Mouse (Mus musculus) hindbrain, embryonic 14.5 days (tissue): ENCODE measurements around the gene Hk1. TPM values are rescaled to one million over a fixed set of nuclear protein-coding genes. Genes with fewer than 3 reads are reported as not detected.

ENCODE experiments used
- ATAC-seq: fragments of 200-750 bp; cut with Nextera tagmentation; 2 replicates; pipeline ENCODE4 v1.8.0; 2017; ENCODE audit warnings: moderate number of reproducible peaks, mild to moderate bottlenecking, moderate TSS enrichment, moderate library complexity; ENCODE audit not compliant: low FRiP score
- DNase-seq: peaks from one replicate; pipeline ENCODE4 v3.0.0-alpha.2; 2015; ENCODE audit warnings: low spot score
- H3K27ac ChIP-seq: fragments of 300-500 bp; sonication (generic); 2 replicates; pipeline ENCODE4 v1.5.1; 2014; ENCODE audit warnings: mild to moderate bottlenecking, moderate library complexity
- H3K27me3 ChIP-seq: fragments of 300-500 bp; sonication (generic); 2 replicates; pipeline ENCODE4 v1.6.1; 2014; ENCODE audit warnings: mild to moderate bottlenecking, low read length, mixed read lengths; ENCODE audit not compliant: control insufficient read depth, insufficient read depth
- H3K36me3 ChIP-seq: fragments of 300-500 bp; sonication (generic); replicated peaks from 2 replicates; pipeline ENCODE4 v1.6.1; 2014; ENCODE audit not compliant: control insufficient read depth, insufficient read depth
- H3K4me1 ChIP-seq: fragments of 300-500 bp; sonication (generic); replicated peaks from 2 replicates; pipeline ENCODE4 v1.6.1; 2014; ENCODE audit warnings: antibody characterized with exemption, low read length, mixed read lengths; ENCODE audit not compliant: control insufficient read depth, insufficient read depth
- H3K4me2 ChIP-seq: fragments of 300-500 bp; sonication (generic); replicated peaks from 2 replicates; pipeline ENCODE4 v1.6.1; 2014; ENCODE audit warnings: mild to moderate bottlenecking, moderate library complexity
- H3K4me3 ChIP-seq: fragments of 300-500 bp; sonication (generic); replicated peaks from 2 replicates; pipeline ENCODE4 v1.5.1; 2014; ENCODE audit warnings: mild to moderate bottlenecking, low read length
- H3K9ac ChIP-seq: fragments of 300-500 bp; sonication (generic); 2 replicates; pipeline ENCODE4 v1.6.1; 2014
- H3K9me3 ChIP-seq: fragments of 300-500 bp; sonication (generic); 2 replicates; pipeline ENCODE4 v1.6.1; 2016; ENCODE audit warnings: low read length; ENCODE audit not compliant: control insufficient read depth
- WGBS: fragments of 180-500 bp; shearing (Covaris S2); extraction: QIAGEN DNeasy Blood & Tissue Kit; methylation state at CpG from one replicate; pipeline ENCODE4 v1.1.7; 2014; 5-methylcytosine and 5-hydroxymethylcytosine counted together
- polyA plus RNA-seq: library from polyadenylated mRNA; unstranded; fragments of >200 nt; fragmentation: Nextera tagmentation; extraction: Ambion mirVana; gene quantifications from 2 replicates; pipeline ENCODE4 v1.2.1, GENCODE M21; 2014

Gene Hk1
- polyA plus RNA-seq, 1 experiment from 2014 or later = 89.9 TPM

GRCm38 (mm10) chr10:62296086-62296872 is 83.4 kb downstream of the Hk1 start:
- H3K9ac ChIP-seq = no peak overlapping the region
- ATAC-seq (peak; percentile 27; the same call in 1 of the 2 replicates), DNase-seq (peak; percentile 58)
- H3K9me3 ChIP-seq = no peaks in the 10 kb centered on the region
- 0 out of 2 replicates have a peak, but pooled peaks cover 3% of the 10 kb centered on the region for H3K4me1 ChIP-seq
- H3K4me3 ChIP-seq = no peak overlapping the region
- no peaks in the 10 kb centered on the region for H3K27me3 ChIP-seq
- WGBS = 51% methylated on average over 22 of the region's 26 CpGs
- H3K27ac ChIP-seq = no peak overlapping the region
- H3K36me3 ChIP-seq = peaks cover 49% of the 10 kb centered on the region
- H3K4me2 ChIP-seq = peak overlapping the region; percentile 26

- H3K9me3 ChIP-seq = no peaks in the 10 kb centered on the region
- H3K27me3 ChIP-seq = no peaks in the 10 kb centered on the region
- H3K27ac ChIP-seq = no peak overlapping the region
- ATAC-seq = no peak
- H3K4me3 ChIP-seq = no peak overlapping the region
- 0 out of 2 replicates have a peak, but pooled peaks cover 3% of the 10 kb centered on the region for H3K4me1 ChIP-seq
- no peak overlapping the region for H3K9ac ChIP-seq
- no peak overlapping the region for H3K4me2 ChIP-seq
- WGBS = 95% methylated on average over 4 of the region's 4 CpGs
- peaks cover 70% of the 10 kb centered on the region for H3K36me3 ChIP-seq
- no peak for DNase-seq
Observed at GRCm38 (mm10) chr10:62294112-62294511, 85.6 kb downstream of the Hk1 start.

GRCm38 (mm10) chr10:62287460-62288124 is 92.1 kb downstream of the Hk1 start:
- Histone ChIP-seq H3K9me3 (no peaks in the 10 kb centered on the region), H3K9ac (no peak overlapping the region), H3K36me3 (peaks cover 90% of the 10 kb centered on the region), H3K27ac (no peak overlapping the region), H3K4me3 (no peak overlapping the region), H3K27me3 (no peaks in the 10 kb centered on the region), H3K4me1 (no peaks in the 10 kb centered on the region), H3K4me2 (no peak overlapping the region)
- DNase-seq = no peak
- no peak for ATAC-seq
- WGBS = 81% methylated on average over 6 of the region's 6 CpGs

GRCm38 (mm10) chr10:62283206-62283792 is 96.4 kb downstream of the Hk1 start:
- Histone ChIP-seq H3K36me3 (peaks cover 88% of the 10 kb centered on the region), H3K4me2 (no peak overlapping the region), H3K4me1 (no peaks in the 10 kb centered on the region), H3K27ac (no peak overlapping the region), H3K27me3 (no peaks in the 10 kb centered on the region), H3K4me3 (no peak overlapping the region), H3K9me3 (no peaks in the 10 kb centered on the region), H3K9ac (no peak overlapping the region)
- ATAC-seq (no peak), DNase-seq (no peak)
- WGBS = 82% methylated on average over 4 of the region's 4 CpGs

- H3K27me3 ChIP-seq = no peaks in the 10 kb centered on the region
- H3K9ac ChIP-seq = no peak overlapping the region
- WGBS = 61% methylated on average over 9 of the region's 9 CpGs
- H3K27ac ChIP-seq = no peak overlapping the region
- H3K9me3 ChIP-seq = no peaks in the 10 kb centered on the region
- no peak overlapping the region for H3K4me2 ChIP-seq
- no peak overlapping the region for H3K4me3 ChIP-seq
- ATAC-seq (no peak), DNase-seq (no peak)
- peaks cover 87% of the 10 kb centered on the region for H3K36me3 ChIP-seq
- H3K4me1 ChIP-seq = no peaks in the 10 kb centered on the region
Observed at GRCm38 (mm10) chr10:62282782-62283181, 96.9 kb downstream of the Hk1 start.

GRCm38 (mm10) chr10:62279671-62280070 is 100.0 kb downstream of the Hk1 start:
- no peaks in the 10 kb centered on the region for H3K27me3 ChIP-seq
- DNase-seq (no peak), ATAC-seq (no peak)
- no peak overlapping the region for H3K9ac ChIP-seq
- H3K4me1 ChIP-seq = no peaks in the 10 kb centered on the region
- no peak overlapping the region for H3K4me3 ChIP-seq
- H3K27ac ChIP-seq = no peak overlapping the region
- H3K4me2 ChIP-seq = no peak overlapping the region
- no peaks in the 10 kb centered on the region for H3K9me3 ChIP-seq
- H3K36me3 ChIP-seq = peaks cover 73% of the 10 kb centered on the region
- WGBS = 91% methylated on average over 4 of the region's 4 CpGs

- Histone ChIP-seq H3K27me3 (no peaks in the 10 kb centered on the region), H3K4me2 (no peak overlapping the region), H3K4me3 (no peak overlapping the region), H3K36me3 (peaks cover 73% of the 10 kb centered on the region), H3K4me1 (no peaks in the 10 kb centered on the region), H3K27ac (no peak overlapping the region), H3K9me3 (no peaks in the 10 kb centered on the region), H3K9ac (no peak overlapping the region)
- no peak for DNase-seq
- ATAC-seq = no peak
- 63% methylated on average over 3 of the region's 3 CpGs for WGBS
Observed at GRCm38 (mm10) chr10:62279066-62279465, 100.6 kb downstream of the Hk1 start.

- Histone ChIP-seq H3K27ac (no peak overlapping the region), H3K4me1 (no peaks in the 10 kb centered on the region), H3K4me2 (no peak overlapping the region), H3K4me3 (no peak overlapping the region), H3K36me3 (peaks cover 71% of the 10 kb centered on the region), H3K9me3 (no peaks in the 10 kb centered on the region), H3K27me3 (no peaks in the 10 kb centered on the region), H3K9ac (no peak overlapping the region)
- ATAC-seq = no peak
- 92% methylated on average over 18 of the region's 19 CpGs for WGBS
- no peak for DNase-seq
Observed at GRCm38 (mm10) chr10:62277499-62278293, 102.0 kb downstream of the Hk1 start.

- ATAC-seq (no peak), DNase-seq (peak; percentile 88)
- no peaks in the 10 kb centered on the region for H3K4me1 ChIP-seq
- H3K9ac ChIP-seq = no peak overlapping the region
- no peaks in the 10 kb centered on the region for H3K9me3 ChIP-seq
- peaks cover 65% of the 10 kb centered on the region for H3K36me3 ChIP-seq
- no peaks in the 10 kb centered on the region for H3K27me3 ChIP-seq
- H3K4me2 ChIP-seq = no peak overlapping the region
- 41% methylated on average over 4 of the region's 4 CpGs for whole genome bisulfite sequencing
- no peak overlapping the region for H3K4me3 ChIP-seq
- no peak overlapping the region for H3K27ac ChIP-seq
Observed at GRCm38 (mm10) chr10:62275235-62275634, 104.5 kb downstream of the Hk1 start.
